Mouse (Mus musculus): ENCODE data around the gene Wfdc9.

- TF ChIP-seq CTCF (IDR thresholded peaks at IDR 0.05; ENCODE audit: borderline replicate concordance, insufficient read depth, low read depth, low read length): peak; percentile 59
- TF ChIP-seq POLR2A (IDR thresholded peaks at IDR 0.05; ENCODE audit: borderline replicate concordance, insufficient read depth, low read length): no peak
Observed at GRCm38 (mm10) chr2:164655858-164656257, 525 bp downstream of the Wfdc9 start, which contains the start of gene Wfdc10.

Data from cerebellum, adult 2 months (tissue).